Mouse (Mus musculus) cortical plate, adult 2 months (tissue): ENCODE measurements around the gene Myh7.

Experiments
- CTCF ChIP-seq: fragments of 200-500 bp; IDR thresholded peaks from 2 replicates; pipeline ENCODE4 v1.5.1; 2011; ENCODE audit warnings: mild to moderate bottlenecking, control low read depth, low read length; ENCODE audit not compliant: insufficient read depth; ENCODE audit errors: extremely low read depth
- POLR2A ChIP-seq: fragments of 200-500 bp; IDR thresholded peaks from 2 replicates; pipeline ENCODE4 v1.6.1; 2011; ENCODE audit warnings: mild to moderate bottlenecking, low read length, control low read depth; ENCODE audit not compliant: insufficient read depth; ENCODE audit errors: extremely low read depth

GRCm38 (mm10) chr14:54959197-54959596 is 35.2 kb downstream of the Myh7 start:
- TF ChIP-seq CTCF: no peak
- TF ChIP-seq POLR2A: no peak
